Mouse (Mus musculus): ENCODE results near the gene Tmem53.

DNA sequence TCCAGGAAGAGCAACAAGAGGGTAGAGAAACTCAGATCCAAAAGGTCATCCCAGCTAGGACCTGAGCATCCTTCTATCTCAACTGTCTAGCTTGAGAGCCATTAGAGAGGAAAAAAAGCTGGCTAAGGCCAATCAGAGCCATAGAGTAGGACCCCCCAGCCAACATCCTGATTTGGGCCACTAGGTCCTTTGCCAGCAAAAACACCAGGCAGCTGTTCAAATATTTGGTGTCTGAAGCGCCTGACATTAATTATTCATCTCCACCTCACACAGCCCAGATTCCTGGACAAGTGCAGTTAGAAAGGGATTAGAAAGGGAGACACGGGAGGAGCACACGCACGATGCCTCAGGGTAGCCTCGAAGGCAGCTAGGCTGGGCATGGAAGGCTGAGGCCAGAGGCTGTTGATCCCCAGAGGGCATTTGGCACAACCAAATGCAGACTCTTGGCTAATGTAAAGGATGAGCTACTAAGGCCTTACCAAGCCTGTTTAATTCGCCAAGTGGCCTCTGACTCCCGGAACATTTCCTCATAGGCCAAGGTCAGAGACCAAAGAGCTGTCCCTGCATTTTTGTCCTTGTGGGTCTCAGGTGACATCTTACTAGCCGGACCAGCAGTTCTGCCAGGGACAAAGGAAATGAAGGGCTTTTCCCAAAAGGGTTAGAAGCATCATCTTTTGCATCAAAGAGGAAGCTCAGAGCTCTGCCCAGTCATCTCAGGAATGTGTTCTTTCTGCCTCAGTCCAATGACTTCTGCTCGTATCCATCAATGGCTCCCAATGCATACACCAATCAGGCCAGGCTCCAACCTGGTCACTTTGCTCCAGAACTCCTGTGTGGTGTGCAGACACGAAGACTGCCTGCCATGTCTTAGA lies 26.9 kb downstream of the Tmem53 start:
- no peak for TF ChIP-seq EP300 (optimal IDR thresholded peaks at IDR 0.05)
- TF ChIP-seq CTCF (IDR thresholded peaks at IDR 0.05; ENCODE audit: low read depth), result no peak
